Mouse (Mus musculus): Measurements from ENCODE around the gene Rps6ka2. TPM values are rescaled to one million over a fixed set of nuclear protein-coding genes. Genes with fewer than 3 reads are reported as not detected.

The Rps6ka2 gene
- polyA plus RNA-seq, 1 experiment from 2014 or later = 1.8 TPM

GRCm38 (mm10) chr17:7147920-7148321 lies 22.0 kb upstream of the Rps6ka2 start:
- 36% methylated on average over 12 of the region's 12 CpGs for WGBS
- H3K4me3 ChIP-seq (ENCODE audit: low read depth, low read length) = no peak overlapping the region
- H3K9me3 ChIP-seq (ENCODE audit: control insufficient read depth) = no peaks in the 10 kb centered on the region
- H3K27me3 ChIP-seq (replicated peaks; ENCODE audit: control insufficient read depth, insufficient read depth, low read length) = no peaks in the 10 kb centered on the region
- H3K4me1 ChIP-seq (replicated peaks; ENCODE audit: control insufficient read depth, insufficient read depth, low read length) = no peaks in the 10 kb centered on the region
- H3K9ac ChIP-seq (ENCODE audit: low read depth, low read length) = no peak overlapping the region
- TF ChIP-seq CTCF (IDR thresholded peaks at IDR 0.05; ENCODE audit: low read depth) = no peak
- no peak for ATAC-seq
- H3K4me2 ChIP-seq (replicated peaks; ENCODE audit: low read depth) = no peak overlapping the region
- no peak overlapping the region for H3K27ac ChIP-seq (ENCODE audit: low read depth, low read length)
- H3K36me3 ChIP-seq (ENCODE audit: control insufficient read depth, insufficient read depth) = no peaks in the 10 kb centered on the region

GRCm38 (mm10) chr17:7149328-7150195 lies 20.4 kb upstream of the Rps6ka2 start:
- WGBS = 90% methylated on average over 11 of the region's 11 CpGs
- H3K27ac ChIP-seq (ENCODE audit: low read depth, low read length) = no peak overlapping the region
- H3K4me2 ChIP-seq (replicated peaks; ENCODE audit: low read depth) = no peak overlapping the region
- no peaks in the 10 kb centered on the region for H3K27me3 ChIP-seq (replicated peaks; ENCODE audit: control insufficient read depth, insufficient read depth, low read length)
- H3K4me1 ChIP-seq (replicated peaks; ENCODE audit: control insufficient read depth, insufficient read depth, low read length) = no peaks in the 10 kb centered on the region
- no peaks in the 10 kb centered on the region for H3K36me3 ChIP-seq (ENCODE audit: control insufficient read depth, insufficient read depth)
- no peak for ATAC-seq
- H3K9ac ChIP-seq (ENCODE audit: low read depth, low read length) = no peak overlapping the region
- H3K4me3 ChIP-seq (ENCODE audit: low read depth, low read length) = no peak overlapping the region
- no peak for TF ChIP-seq CTCF (IDR thresholded peaks at IDR 0.05; ENCODE audit: low read depth)
- H3K9me3 ChIP-seq (ENCODE audit: control insufficient read depth) = no peaks in the 10 kb centered on the region

- no peaks in the 10 kb centered on the region for H3K36me3 ChIP-seq (ENCODE audit: control insufficient read depth, insufficient read depth)
- no peak overlapping the region for H3K9ac ChIP-seq (ENCODE audit: low read depth, low read length)
- H3K4me3 ChIP-seq (ENCODE audit: low read depth, low read length) = no peak overlapping the region
- ATAC-seq = no peak
- H3K4me1 ChIP-seq (replicated peaks; ENCODE audit: control insufficient read depth, insufficient read depth, low read length) = no peaks in the 10 kb centered on the region
- no peak for TF ChIP-seq CTCF (IDR thresholded peaks at IDR 0.05; ENCODE audit: low read depth)
- H3K4me2 ChIP-seq (replicated peaks; ENCODE audit: low read depth) = no peak overlapping the region
- no peaks in the 10 kb centered on the region for H3K9me3 ChIP-seq (ENCODE audit: control insufficient read depth)
- WGBS = 79% methylated on average over 6 of the region's 6 CpGs
- H3K27me3 ChIP-seq (replicated peaks; ENCODE audit: control insufficient read depth, insufficient read depth, low read length) = no peaks in the 10 kb centered on the region
- no peak overlapping the region for H3K27ac ChIP-seq (ENCODE audit: low read depth, low read length)
Observed at GRCm38 (mm10) chr17:7151446-7152100, 18.3 kb upstream of the Rps6ka2 start.

GRCm38 (mm10) chr17:7152662-7153061 lies 17.3 kb upstream of the Rps6ka2 start:
- no peak overlapping the region for H3K27ac ChIP-seq (ENCODE audit: low read depth, low read length)
- H3K27me3 ChIP-seq (replicated peaks; ENCODE audit: control insufficient read depth, insufficient read depth, low read length) = no peaks in the 10 kb centered on the region
- H3K4me1 ChIP-seq (replicated peaks; ENCODE audit: control insufficient read depth, insufficient read depth, low read length) = no peaks in the 10 kb centered on the region
- no peak overlapping the region for H3K9ac ChIP-seq (ENCODE audit: low read depth, low read length)
- ATAC-seq = no peak
- WGBS = 90% methylated on average over 7 of the region's 7 CpGs
- no peak for TF ChIP-seq CTCF (IDR thresholded peaks at IDR 0.05; ENCODE audit: low read depth)
- no peaks in the 10 kb centered on the region for H3K9me3 ChIP-seq (ENCODE audit: control insufficient read depth)
- no peak overlapping the region for H3K4me3 ChIP-seq (ENCODE audit: low read depth, low read length)
- H3K36me3 ChIP-seq (ENCODE audit: control insufficient read depth, insufficient read depth) = no peaks in the 10 kb centered on the region
- no peak overlapping the region for H3K4me2 ChIP-seq (replicated peaks; ENCODE audit: low read depth)

- no peaks in the 10 kb centered on the region for H3K36me3 ChIP-seq (ENCODE audit: control insufficient read depth, insufficient read depth)
- WGBS = 56% methylated on average over 3 of the region's 3 CpGs
- no peak overlapping the region for H3K4me3 ChIP-seq (ENCODE audit: low read depth, low read length)
- 0 out of 2 replicates have a peak, but pooled peaks cover 6% of the 10 kb centered on the region for H3K4me1 ChIP-seq (replicated peaks; ENCODE audit: control insufficient read depth, insufficient read depth, low read length)
- no peaks in the 10 kb centered on the region for H3K9me3 ChIP-seq (ENCODE audit: control insufficient read depth)
- ATAC-seq = no peak
- H3K9ac ChIP-seq (ENCODE audit: low read depth, low read length) = no peak overlapping the region
- TF ChIP-seq CTCF (IDR thresholded peaks at IDR 0.05; ENCODE audit: low read depth) = no peak
- no peaks in the 10 kb centered on the region for H3K27me3 ChIP-seq (replicated peaks; ENCODE audit: control insufficient read depth, insufficient read depth, low read length)
- H3K27ac ChIP-seq (ENCODE audit: low read depth, low read length) = no peak overlapping the region
- H3K4me2 ChIP-seq (replicated peaks; ENCODE audit: low read depth) = no peak overlapping the region
Observed at GRCm38 (mm10) chr17:7163955-7164354, 6.0 kb upstream of the Rps6ka2 start.

GRCm38 (mm10) chr17:7165524-7165923 lies 4.4 kb upstream of the Rps6ka2 start:
- no peaks in the 10 kb centered on the region for H3K27me3 ChIP-seq (replicated peaks; ENCODE audit: control insufficient read depth, insufficient read depth, low read length)
- no peak overlapping the region for H3K4me2 ChIP-seq (replicated peaks; ENCODE audit: low read depth)
- no peaks in the 10 kb centered on the region for H3K36me3 ChIP-seq (ENCODE audit: control insufficient read depth, insufficient read depth)
- no peaks in the 10 kb centered on the region for H3K9me3 ChIP-seq (ENCODE audit: control insufficient read depth)
- H3K27ac ChIP-seq (ENCODE audit: low read depth, low read length) = no peak overlapping the region
- H3K4me3 ChIP-seq (ENCODE audit: low read depth, low read length) = no peak overlapping the region
- 0 out of 2 replicates have a peak, but pooled peaks cover 8% of the 10 kb centered on the region for H3K4me1 ChIP-seq (replicated peaks; ENCODE audit: control insufficient read depth, insufficient read depth, low read length)
- WGBS = 93% methylated on average over 7 of the region's 7 CpGs
- TF ChIP-seq CTCF (IDR thresholded peaks at IDR 0.05; ENCODE audit: low read depth) = no peak
- no peak for ATAC-seq
- no peak overlapping the region for H3K9ac ChIP-seq (ENCODE audit: low read depth, low read length)
